Mouse (Mus musculus) right cerebral cortex, postnatal 36 days (tissue): ENCODE measurements at regions not wholly inside any gene's neighbourhood (a gene's known extent, or its start where the extent isn't known, plus 50 kb on each side); places are given as distances from the start of the nearest gene placed in this dataset.
A peak's percentile ranks its signal among the peaks of the same experiment; 100 is the strongest.
"Not testable (repeated sequence)": the region's sequence is repeated elsewhere in the genome, so short reads cannot be mapped to it uniquely, and the experiment has no call there.

Source experiments
- DNase-seq, 2 experiments: peaks; one replicate each; pipeline ENCODE4 v3.0.0; 2022; ENCODE audit warnings: low spot score in 2 of 2, mixed read lengths in 1 of 2

- DNase-seq, result peak in 1 of 2 experiments; percentile 14
Observed at GRCm38 (mm10) chr3:109224526-109224925, 101.6 kb downstream of the Slc25a24 start.

- no peak for DNase-seq
Observed at GRCm38 (mm10) chr3:109234275-109234674, 106.2 kb upstream of the Vav3 start.

GRCm38 (mm10) chr3:109236918-109237317 is 103.5 kb upstream of the Vav3 start:
- DNase-seq, result no peak

GRCm38 (mm10) chr3:109243491-109243890 is 97.0 kb upstream of the Vav3 start:
- no peak for DNase-seq

GRCm38 (mm10) chr3:109248801-109249200 is 91.7 kb upstream of the Vav3 start:
- peak in 1 of 2 experiments; percentile 29 for DNase-seq

- no peak for DNase-seq
Observed at GRCm38 (mm10) chr3:109249359-109249758, 91.1 kb upstream of the Vav3 start.

GRCm38 (mm10) chr3:109249989-109250388 is 90.5 kb upstream of the Vav3 start:
- DNase-seq, result no peak

- DNase-seq, result no peak
Observed at GRCm38 (mm10) chr3:109251716-109252115, 88.7 kb upstream of the Vav3 start.

- no peak for DNase-seq
Observed at GRCm38 (mm10) chr3:109254001-109254630, 86.3 kb upstream of the Vav3 start.

- DNase-seq, result no peak
Observed at GRCm38 (mm10) chr3:109254957-109255356, 85.5 kb upstream of the Vav3 start.

GRCm38 (mm10) chr3:109256723-109257122 is 83.7 kb upstream of the Vav3 start:
- DNase-seq, result no peak

- not testable (repeated sequence) for DNase-seq
Observed at GRCm38 (mm10) chr3:109266947-109267346, 73.5 kb upstream of the Vav3 start.

GRCm38 (mm10) chr3:109270783-109271182 is 69.7 kb upstream of the Vav3 start:
- no peak for DNase-seq

GRCm38 (mm10) chr3:109273074-109273801 is 67.2 kb upstream of the Vav3 start:
- peak; percentile 44 to 69 for DNase-seq

GRCm38 (mm10) chr3:109273802-109274155 is 66.7 kb upstream of the Vav3 start:
- no peak for DNase-seq

- no peak for DNase-seq
Observed at GRCm38 (mm10) chr3:109279086-109279485, 61.4 kb upstream of the Vav3 start.

GRCm38 (mm10) chr3:109286590-109286989 is 53.9 kb upstream of the Vav3 start:
- DNase-seq, result no peak
